In genomic region chr1:166031673-166032547, GRCm38 (mm10) we compare ENCODE assay signal across 22 mouse cellular contexts. TPM values are rescaled to one million over a fixed set of nuclear protein-coding genes. Genes with fewer than 3 reads are reported as not detected.
DNase-seq lines count a peak whose midpoint lies in the region; ATAC-seq and TF ChIP-seq lines count a peak whose summit lies in the region.
"Had no signal": no experiment of that assay in that cellular context is flagged by ENCODE, and none has a peak within 500 bp of the region (broad histone marks: within the 10 kb centered on the region; RNA-seq: fewer than 3 reads in every experiment).

No protein-coding gene starts in this region.

- H3K4me2 ChIP-seq in intestine, embryonic 15.5 days (replicated peaks): no peak overlapping the region
- no peak overlapping the region for H3K4me2 ChIP-seq in intestine, postnatal 0 days (replicated peaks; ENCODE audit: low read depth)
- H3K4me2 ChIP-seq in lung, embryonic 15.5 days: no peak overlapping the region
- H3K4me2 ChIP-seq: embryonic facial prominence, embryonic 13.5 days; forebrain, embryonic 12.5 days; hindbrain, embryonic 12.5 days had no signal

- H3K36me3 ChIP-seq in intestine, embryonic 15.5 days: no peaks in the 10 kb centered on the region
- no peaks in the 10 kb centered on the region for H3K36me3 ChIP-seq in intestine, postnatal 0 days (ENCODE audit: control insufficient read depth, insufficient read depth)
- H3K36me3 ChIP-seq in lung, embryonic 15.5 days: no peaks in the 10 kb centered on the region
- H3K36me3 ChIP-seq in thymus, adult 2 months (ENCODE audit: control insufficient read depth, insufficient read depth, low read length): no peaks in the 10 kb centered on the region
- H3K36me3 ChIP-seq: embryonic facial prominence, embryonic 13.5 days; forebrain, embryonic 12.5 days; heart, embryonic 10.5 days; hindbrain, embryonic 12.5 days had no signal

- TF ChIP-seq POLR2A in thymus, adult 2 months (IDR thresholded peaks at IDR 0.05; ENCODE audit: control insufficient read depth, extremely low read depth, insufficient read depth, low read length, poor library complexity): no peak

- 0 out of 2 replicates have a peak, but pooled peaks cover 6% of the 10 kb centered on the region for H3K4me1 ChIP-seq in intestine, embryonic 15.5 days (replicated peaks)
- H3K4me1 ChIP-seq in intestine, postnatal 0 days (replicated peaks; ENCODE audit: control insufficient read depth, insufficient read depth, low read length): no peaks in the 10 kb centered on the region
- no peaks in the 10 kb centered on the region for H3K4me1 ChIP-seq in lung, embryonic 15.5 days
- no peaks in the 10 kb centered on the region for H3K4me1 ChIP-seq in thymus, adult 2 months (replicated peaks; ENCODE audit: control insufficient read depth, insufficient read depth, low read length)
- H3K4me1 ChIP-seq: embryonic facial prominence, embryonic 13.5 days; heart, embryonic 10.5 days; hindbrain, embryonic 12.5 days had no signal

- no peak for DNase-seq in lung, postnatal 25 days (ENCODE audit: low spot score)
- DNase-seq in left cerebral cortex, postnatal 25 days (ENCODE audit: low spot score in 2 of 2): no peak
- no peak for DNase-seq in thymus, adult 2 months
- DNase-seq: adrenal gland, postnatal 14 days; cerebellum, adult 11-12 months; cerebellum, adult 9-10 months; cerebellum, postnatal 25 days; gastrocnemius, postnatal 14 days; heart, postnatal 10 days; heart, postnatal 4 days had no signal

- H3K27ac ChIP-seq in intestine, embryonic 15.5 days: no peak overlapping the region
- H3K27ac ChIP-seq in intestine, postnatal 0 days (ENCODE audit: low read depth, low read length): no peak overlapping the region
- 0 out of 2 replicates have a peak overlapping the region, but pooled peaks have one; percentile 5 for H3K27ac ChIP-seq in lung, embryonic 15.5 days
- H3K27ac ChIP-seq in thymus, adult 2 months (ENCODE audit: control insufficient read depth, insufficient read depth, low read length): no peak overlapping the region
- H3K27ac ChIP-seq: embryonic facial prominence, embryonic 13.5 days; forebrain, embryonic 12.5 days; heart, embryonic 10.5 days; hindbrain, embryonic 12.5 days had no signal

- no peak for TF ChIP-seq CTCF in intestine, postnatal 0 days (IDR thresholded peaks at IDR 0.05; ENCODE audit: low read depth)
- no peak for TF ChIP-seq CTCF in thymus, adult 2 months (IDR thresholded peaks at IDR 0.05; ENCODE audit: borderline replicate concordance, control insufficient read depth, extremely low read depth, insufficient read depth, low read length, poor library complexity)

- no peaks in the 10 kb centered on the region for H3K9me3 ChIP-seq in intestine, embryonic 15.5 days
- H3K9me3 ChIP-seq in intestine, postnatal 0 days (ENCODE audit: control insufficient read depth): no peaks in the 10 kb centered on the region
- H3K9me3 ChIP-seq in lung, embryonic 15.5 days: no peaks in the 10 kb centered on the region
- H3K9me3 ChIP-seq: embryonic facial prominence, embryonic 13.5 days; forebrain, embryonic 12.5 days; heart, embryonic 10.5 days; hindbrain, embryonic 12.5 days had no signal

- no peak overlapping the region for H3K9ac ChIP-seq in intestine, embryonic 15.5 days
- no peak overlapping the region for H3K9ac ChIP-seq in intestine, postnatal 0 days (ENCODE audit: low read depth, low read length)
- no peak overlapping the region for H3K9ac ChIP-seq in lung, embryonic 15.5 days
- H3K9ac ChIP-seq: embryonic facial prominence, embryonic 13.5 days; forebrain, embryonic 12.5 days; hindbrain, embryonic 12.5 days had no signal

- WGBS in intestine, embryonic 15.5 days: 28% methylated on average over 7 of the region's 7 CpGs
- 19% methylated on average over 7 of the region's 7 CpGs for WGBS in intestine, postnatal 0 days
- WGBS in lung, embryonic 15.5 days: 19% methylated on average over 7 of the region's 7 CpGs
- WGBS in thymus, adult 2 months: 66% methylated on average over 7 of the region's 7 CpGs

- intact Hi-C loops in left cerebral cortex, postnatal 25 days (cut with DNase I): no loop called here

- H3K4me3 ChIP-seq in intestine, embryonic 15.5 days (replicated peaks): no peak overlapping the region
- no peak overlapping the region for H3K4me3 ChIP-seq in intestine, postnatal 0 days (ENCODE audit: low read depth, low read length)
- no peak overlapping the region for H3K4me3 ChIP-seq in lung, embryonic 15.5 days
- no peak overlapping the region for H3K4me3 ChIP-seq in thymus, adult 2 months (ENCODE audit: control insufficient read depth, insufficient read depth, low read length)
- H3K4me3 ChIP-seq: embryonic facial prominence, embryonic 13.5 days; forebrain, embryonic 12.5 days; heart, embryonic 10.5 days; hindbrain, embryonic 12.5 days had no signal

- H3K27me3 ChIP-seq in intestine, embryonic 15.5 days (replicated peaks): no peaks in the 10 kb centered on the region
- H3K27me3 ChIP-seq in intestine, postnatal 0 days (replicated peaks; ENCODE audit: control insufficient read depth, insufficient read depth, low read length): no peaks in the 10 kb centered on the region
- no peaks in the 10 kb centered on the region for H3K27me3 ChIP-seq in lung, embryonic 15.5 days
- no peaks in the 10 kb centered on the region for H3K27me3 ChIP-seq in thymus, adult 2 months (ENCODE audit: control insufficient read depth, insufficient read depth, low read length)
- H3K27me3 ChIP-seq: CH12.LX; embryonic facial prominence, embryonic 13.5 days; forebrain, embryonic 12.5 days; hindbrain, embryonic 12.5 days had no signal

- 0 out of 2 replicates have a peak, but pooled peaks have one; percentile 34 for ATAC-seq in intestine, embryonic 15.5 days
- ATAC-seq in intestine, postnatal 0 days: no peak
- peak; percentile 73; the same call in 1 of the 2 replicates for ATAC-seq in lung, embryonic 15.5 days (ENCODE audit: borderline replicate concordance, extremely low read depth, low FRiP score, low TSS enrichment)
- peak; percentile 44; the same call in 1 of the 2 replicates for ATAC-seq in megakaryocyte progenitor cell, adult 5-6 weeks (replicated peaks; ENCODE audit: poor library complexity)
- ATAC-seq: activated CD4-positive, CD25-positive, alpha-beta regulatory T cell, adult 4 months; forebrain, embryonic 16.5 days; Patski had no signal

RNA-seq across cellular contexts. Expression of gene Pou2f1, which starts 29.4 kb away (rescaled TPM):
- polyA plus RNA-seq in intestine, embryonic 15.5 days (2015; fragmentation: Nextera tagmentation; extraction: Ambion mirVana): 10.0 and 10.1 TPM in 2 replicates
- 6.1 and 6.9 TPM in 2 replicates for polyA plus RNA-seq in intestine, postnatal 0 days (2015; fragmentation: Nextera tagmentation; extraction: Ambion mirVana)
- polyA plus RNA-seq in lung, embryonic 15.5 days (2015; fragmentation: Nextera tagmentation; extraction: Ambion mirVana): 13.8 and 14.8 TPM in 2 replicates
- 23.9 and 28.5 TPM in 2 replicates for total RNA-seq in megakaryocyte progenitor cell, adult 5-6 weeks (2015)
- total RNA-seq in megakaryocyte progenitor cell, adult 5-6 weeks (2017): 17.3 and 23.5 TPM in 2 replicates
- total RNA-seq in left cerebral cortex, postnatal 25 days (2021): 10 to 100 TPM; 14.3 to 21.5 TPM
- 39.7 and 53.4 TPM in 2 replicates for polyA plus RNA-seq in thymus, adult 2 months (2012; rRNA removed)
